Mouse (Mus musculus) testis, adult 10 weeks (tissue): ENCODE data around the gene 3110082I17Rik. TPM values are rescaled to one million over a fixed set of nuclear protein-coding genes. Genes with fewer than 3 reads are reported as not detected.

Experiments used
- polyA plus RNA-seq: library from polyadenylated mRNA; stranded (reverse); fragments of 350-450 nt; fragmentation: Illumina TruSeq; extraction: RNeasy Lipid Tissue Mini Kit (QIAGEN cat#74804); gene quantifications from one replicate; pipeline ENCODE4 v1.2.3, GENCODE M21; 2014; ENCODE audit warnings: low read depth, low replicate concordance

Gene 3110082I17Rik
- polyA plus RNA-seq, result 1.6 TPM

GRCm38 (mm10) chr5:139460384-139461067 is at the start of gene 3110082I17Rik:
Gene 3110082I17Rik, minus strand, starts transcription at chr5:139460527.

GRCm38 (mm10) chr5:139484185-139484814 is 24.0 kb upstream of the 3110082I17Rik start, which contains the start of gene Zfand2a:
Gene Zfand2a, minus strand, starts transcription at chr5:139484549.

GRCm38 (mm10) chr5:139423026-139423865 is 37.1 kb downstream of the 3110082I17Rik start, which contains the start of gene Gper1:
Gene Gper1, plus strand, starts transcription at chr5:139423151.

GRCm38 (mm10) chr5:139404801-139405401 is 55.4 kb downstream of the 3110082I17Rik start, which contains the start of gene C130050O18Rik:
Gene C130050O18Rik, plus strand, starts transcription at chr5:139405280.

GRCm38 (mm10) chr5:139377468-139378270 is 82.7 kb downstream of the 3110082I17Rik start, which contains the start of gene Gpr146:
Gene Gpr146, plus strand, starts transcription at chr5:139377697.

GRCm38 (mm10) chr5:139352317-139352716 is 108.0 kb downstream of the 3110082I17Rik start, which contains the start of gene Cyp2w1:
Gene Cyp2w1, plus strand, starts transcription at chr5:139352617.

GRCm38 (mm10) chr5:139351134-139351533 is 109.2 kb downstream of the 3110082I17Rik start, which contains the start of gene Cox19:
Gene Cox19, minus strand, starts transcription at chr5:139351418.

GRCm38 (mm10) chr5:139325395-139325966 is 134.8 kb downstream of the 3110082I17Rik start, which contains the start of gene Adap1:
Gene Adap1, minus strand, starts transcription at chr5:139325622.

Other genes starting within 250 kb of the 3110082I17Rik start
- 9.2 TPM for gene Get4, start 208.2 kb downstream of the 3110082I17Rik start, polyA plus RNA-seq
- gene Adap1, start 134.9 kb downstream of the 3110082I17Rik start, polyA plus RNA-seq, result 0.15 TPM
- gene Cox19, start 109.1 kb downstream of the 3110082I17Rik start, polyA plus RNA-seq, result 8.3 TPM
- gene Cyp2w1, start 107.9 kb downstream of the 3110082I17Rik start, polyA plus RNA-seq, result not detected
- 0.20 TPM for gene Gpr146, start 82.8 kb downstream of the 3110082I17Rik start, polyA plus RNA-seq
- not detected for gene C130050O18Rik, start 55.2 kb downstream of the 3110082I17Rik start, polyA plus RNA-seq
- not detected for gene Gper1, start 37.4 kb downstream of the 3110082I17Rik start, polyA plus RNA-seq
- gene Zfand2a, start 24.0 kb upstream of the 3110082I17Rik start, polyA plus RNA-seq, result 6.8 TPM
- not detected for gene Uncx, start 83.0 kb upstream of the 3110082I17Rik start, polyA plus RNA-seq